Mouse (Mus musculus): ENCODE results near the gene Ubash3a.

Gene Ubash3a

GRCm38 (mm10) chr17:31280269-31280668, 72.6 kb downstream of the Ubash3a start:
- no peak for DNase-seq (ENCODE audit: low spot score)

- no peak for DNase-seq (ENCODE audit: low spot score)
These were observed 74.4 kb downstream of the Ubash3a start for GRCm38 (mm10) chr17:31281830-31282686.

GRCm38 (mm10) chr17:31282687-31283053, 75.0 kb downstream of the Ubash3a start:
- DNase-seq (ENCODE audit: low spot score): no peak

- DNase-seq (ENCODE audit: low spot score): no peak
These were observed 78.2 kb downstream of the Ubash3a start for GRCm38 (mm10) chr17:31285867-31286266.

- no peak for DNase-seq (ENCODE audit: low spot score)
These were observed 78.8 kb downstream of the Ubash3a start, which contains the start of gene Slc37a1 for GRCm38 (mm10) chr17:31286492-31286891. Slc37a1 (plus strand) TSS chr17:31286792.

GRCm38 (mm10) chr17:31287216-31287615, 79.5 kb downstream of the Ubash3a start:
- no peak for DNase-seq (ENCODE audit: low spot score)

- no peak for DNase-seq (ENCODE audit: low spot score)
These were observed 81.5 kb downstream of the Ubash3a start for GRCm38 (mm10) chr17:31288999-31289726.

- DNase-seq (ENCODE audit: low spot score): no peak
These were observed 82.6 kb downstream of the Ubash3a start for GRCm38 (mm10) chr17:31290311-31290710.

- no peak for DNase-seq (ENCODE audit: low spot score)
These were observed 83.2 kb downstream of the Ubash3a start for GRCm38 (mm10) chr17:31290859-31291258.

GRCm38 (mm10) chr17:31294363-31295214, 86.9 kb downstream of the Ubash3a start:
- peak; percentile 54 for DNase-seq (ENCODE audit: low spot score)

- DNase-seq (ENCODE audit: low spot score): peak; percentile 54
These were observed 87.7 kb downstream of the Ubash3a start for GRCm38 (mm10) chr17:31295215-31295891.

- DNase-seq (ENCODE audit: low spot score): peak; percentile 54
These were observed 88.5 kb downstream of the Ubash3a start for GRCm38 (mm10) chr17:31295892-31296781.

Data from c-Kit-positive CD71-positive TER-119-positive erythroid progenitor cells, embryonic 14.5 days (primary cell).